Mouse (Mus musculus): ENCODE data around the gene Pkm.

The Pkm gene

DNA sequence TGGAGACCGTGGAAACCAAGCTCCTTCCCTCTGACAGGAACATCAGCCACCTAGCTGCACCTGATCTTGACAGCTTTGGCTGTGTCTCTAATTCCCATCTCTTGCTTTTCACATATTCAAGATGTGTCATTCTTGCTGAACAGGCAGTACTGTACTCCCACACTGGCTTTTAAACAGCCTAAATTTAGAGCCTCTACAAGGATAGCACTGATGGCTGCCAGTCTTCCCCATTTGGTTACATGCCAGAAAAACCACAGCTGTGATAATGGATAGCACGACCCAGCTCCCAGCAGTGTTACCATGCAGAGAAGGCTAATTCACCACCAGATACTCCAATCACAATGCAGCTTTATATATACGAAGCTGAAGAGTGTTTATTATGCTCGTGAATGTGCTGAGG is 11.1 kb downstream of the Pkm start:
- no peak for DNase-seq

DNA sequence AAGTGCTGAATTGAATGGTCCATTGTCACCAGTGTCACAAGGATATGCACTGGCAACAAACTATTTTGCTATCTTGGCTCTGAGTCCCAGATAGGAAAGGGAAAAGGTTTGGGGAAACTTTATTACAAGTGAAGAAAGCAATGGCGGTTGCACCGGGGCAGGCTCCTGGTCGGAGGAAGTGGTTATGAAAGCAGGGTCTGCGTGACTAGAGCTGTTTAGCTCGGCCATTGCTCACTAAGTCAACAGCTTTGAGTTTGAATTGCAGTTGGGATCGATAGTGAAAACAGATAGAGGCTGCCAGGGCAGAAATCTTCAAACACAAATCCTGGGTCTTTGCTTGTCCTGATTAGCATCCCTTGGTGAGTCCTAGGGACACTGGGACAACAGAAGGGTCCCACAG is 11.7 kb downstream of the Pkm start:
- DNase-seq = no peak

GRCm38 (mm10) chr9:59668473-59668872 is 12.3 kb downstream of the Pkm start:
- DNase-seq = no peak

DNA sequence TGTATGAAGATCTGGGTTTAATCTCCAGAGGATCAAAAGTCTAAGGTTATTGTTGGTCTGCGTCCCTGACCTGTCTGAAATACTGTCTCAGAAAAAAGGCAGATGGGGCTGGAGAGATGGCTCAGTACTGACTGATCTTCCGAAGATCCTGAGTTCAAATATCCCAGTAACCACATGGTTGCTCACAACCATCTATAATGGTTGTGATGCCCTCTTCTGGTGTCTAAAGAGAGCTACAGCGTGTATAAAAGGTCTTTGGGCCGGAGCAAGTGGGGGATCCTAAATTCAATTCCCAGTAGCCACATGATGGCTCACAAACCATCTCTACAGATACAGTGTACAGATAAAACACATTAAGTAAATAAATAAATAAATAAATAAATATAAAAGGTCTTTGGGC is 13.0 kb downstream of the Pkm start:
- DNase-seq = no peak

- no peak for DNase-seq
Measured at GRCm38 (mm10) chr9:59672195-59672894, 16.2 kb downstream of the Pkm start.

DNA sequence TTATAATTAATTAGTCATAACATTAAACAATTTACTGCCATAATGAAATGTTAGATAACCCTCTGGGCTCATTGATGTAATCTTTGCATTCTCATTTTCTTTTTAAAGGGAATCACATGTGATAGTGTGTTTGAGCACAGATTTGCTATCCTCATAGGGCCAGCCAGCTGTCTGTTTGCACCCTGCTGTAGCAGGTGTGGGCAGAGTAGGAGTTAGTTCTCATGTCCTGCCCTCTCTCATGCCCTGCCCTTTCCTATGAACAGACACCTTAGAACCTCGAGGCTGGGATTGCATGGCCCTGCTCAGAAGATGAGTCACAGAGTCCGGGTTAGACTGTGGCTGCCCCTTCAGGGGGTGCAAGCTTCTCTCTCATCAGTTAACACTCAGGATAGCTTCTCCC is 17.3 kb downstream of the Pkm start:
- no peak for DNase-seq

GRCm38 (mm10) chr9:59675598-59675997 is 19.4 kb downstream of the Pkm start:
- no peak for DNase-seq

DNA sequence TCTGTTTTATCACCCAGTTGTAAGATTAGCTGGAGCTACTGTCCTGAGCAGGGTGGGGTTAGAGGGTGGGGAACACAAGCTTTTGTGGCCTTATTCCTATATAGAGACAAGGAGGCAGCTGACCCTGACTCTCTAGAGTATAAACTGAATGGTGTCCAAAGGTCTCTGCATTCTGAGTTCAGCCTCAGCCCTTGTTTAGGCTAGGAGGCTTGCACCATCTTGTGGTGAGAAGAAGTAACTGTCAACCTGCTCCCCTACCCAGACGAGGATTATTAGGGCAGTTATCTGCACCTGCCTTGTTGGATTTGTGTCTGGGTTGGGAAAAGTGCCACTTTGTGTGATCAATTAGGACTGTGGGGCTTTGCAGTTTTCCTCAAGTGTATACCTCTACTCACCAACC is 22.1 kb downstream of the Pkm start:
- no peak for DNase-seq

- peak; percentile 81 for DNase-seq
Measured at GRCm38 (mm10) chr9:59679678-59680533, 23.7 kb downstream of the Pkm start, which contains the start of gene Gramd2. TSS of gene Gramd2 (plus strand) at chr9:59680144.

DNA sequence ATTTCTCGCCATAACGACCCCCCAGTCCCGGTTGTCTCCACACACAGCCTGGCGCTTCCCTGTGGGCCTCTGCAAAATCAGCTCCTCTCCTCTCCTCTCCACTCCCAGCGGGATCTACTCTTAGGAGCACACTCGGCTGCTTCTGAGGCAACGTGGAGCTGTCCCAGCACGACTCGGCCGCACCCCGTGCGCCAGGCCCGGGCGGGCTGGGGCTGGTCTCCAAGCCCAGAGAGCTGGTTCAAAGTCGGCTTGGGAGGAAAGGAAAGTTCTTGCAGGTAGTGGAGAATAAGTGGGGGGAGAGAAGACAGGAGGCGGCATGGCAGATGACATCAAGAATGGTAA is 24.3 kb downstream of the Pkm start:
- no peak for DNase-seq

GRCm38 (mm10) chr9:59684020-59684419 is 27.9 kb downstream of the Pkm start:
- DNase-seq = no peak

DNA sequence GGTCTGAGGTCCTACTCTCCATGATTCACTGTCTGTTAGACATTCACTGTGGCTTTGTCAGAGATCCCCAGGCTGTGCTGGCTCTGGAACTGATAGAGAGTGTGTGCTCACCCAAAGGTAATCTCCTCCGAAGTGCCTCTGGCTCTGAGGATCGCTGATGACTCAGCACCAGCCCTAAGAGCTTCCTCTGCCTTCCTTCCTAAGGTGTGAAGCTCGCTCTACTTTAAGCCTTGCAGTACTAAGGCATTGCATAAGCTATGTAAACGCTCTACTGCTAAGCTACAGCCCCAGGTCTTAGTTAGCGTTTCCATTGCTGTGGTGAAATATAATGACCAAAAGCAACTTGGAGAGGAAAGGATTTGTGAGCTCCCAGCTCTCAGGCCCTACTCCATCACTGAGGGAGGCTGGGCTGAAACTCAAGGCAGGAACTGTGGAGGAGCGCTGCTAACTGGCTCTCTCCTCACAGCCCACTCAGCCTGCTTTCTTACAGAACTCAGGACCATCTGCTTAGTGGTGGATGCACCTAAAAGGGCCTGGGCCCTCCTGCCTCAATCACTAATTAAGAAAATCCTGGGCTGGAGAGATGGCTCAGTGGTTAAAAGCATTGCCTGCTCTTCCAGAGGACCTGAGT is 31.4 kb downstream of the Pkm start:
- peak; percentile 75 for DNase-seq

DNA sequence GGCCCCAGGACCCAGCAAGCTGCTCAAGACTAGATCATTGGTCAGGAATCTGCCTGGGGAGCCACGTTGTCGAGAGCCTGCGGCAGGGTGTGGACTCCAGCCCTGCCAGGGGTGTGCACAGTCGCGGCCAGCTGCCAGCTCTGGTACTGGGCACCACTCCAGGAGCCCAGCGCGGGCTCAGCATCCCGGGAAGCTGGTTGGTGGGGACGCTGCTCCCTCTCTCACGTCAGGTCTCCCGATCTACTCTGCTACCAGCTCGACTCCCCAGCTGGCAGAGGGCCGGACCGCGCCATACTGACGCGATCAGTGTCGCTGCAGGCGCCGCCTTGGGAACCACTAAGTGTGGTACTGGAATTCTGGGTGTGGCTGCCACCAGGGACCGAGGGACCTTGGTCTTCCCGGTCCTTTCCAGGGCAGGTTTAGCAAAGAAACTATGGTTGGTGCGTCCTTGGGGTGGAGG is 35.5 kb downstream of the Pkm start:
- peak; percentile 88 for DNase-seq

DNA sequence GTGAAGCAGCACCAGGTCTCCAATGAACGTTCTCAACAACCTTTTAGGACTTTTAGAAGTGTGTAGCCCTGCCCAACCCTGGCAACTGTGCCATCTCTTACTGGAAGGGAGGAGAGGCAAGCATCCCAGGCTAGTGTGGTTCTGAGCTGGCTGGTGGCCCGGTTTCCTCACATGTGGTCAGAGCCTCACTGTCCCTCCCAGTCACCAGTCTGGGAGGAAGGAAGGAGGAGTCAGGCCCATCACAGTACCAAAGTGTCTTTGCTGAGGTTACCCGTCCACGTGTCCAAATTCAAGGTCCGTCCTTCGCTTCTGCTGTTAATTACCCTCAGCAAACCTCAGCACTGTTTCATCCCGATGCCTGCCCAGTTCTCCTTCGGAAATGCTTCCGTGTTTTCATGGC is 36.0 kb downstream of the Pkm start:
- peak; percentile 56 for DNase-seq

DNA sequence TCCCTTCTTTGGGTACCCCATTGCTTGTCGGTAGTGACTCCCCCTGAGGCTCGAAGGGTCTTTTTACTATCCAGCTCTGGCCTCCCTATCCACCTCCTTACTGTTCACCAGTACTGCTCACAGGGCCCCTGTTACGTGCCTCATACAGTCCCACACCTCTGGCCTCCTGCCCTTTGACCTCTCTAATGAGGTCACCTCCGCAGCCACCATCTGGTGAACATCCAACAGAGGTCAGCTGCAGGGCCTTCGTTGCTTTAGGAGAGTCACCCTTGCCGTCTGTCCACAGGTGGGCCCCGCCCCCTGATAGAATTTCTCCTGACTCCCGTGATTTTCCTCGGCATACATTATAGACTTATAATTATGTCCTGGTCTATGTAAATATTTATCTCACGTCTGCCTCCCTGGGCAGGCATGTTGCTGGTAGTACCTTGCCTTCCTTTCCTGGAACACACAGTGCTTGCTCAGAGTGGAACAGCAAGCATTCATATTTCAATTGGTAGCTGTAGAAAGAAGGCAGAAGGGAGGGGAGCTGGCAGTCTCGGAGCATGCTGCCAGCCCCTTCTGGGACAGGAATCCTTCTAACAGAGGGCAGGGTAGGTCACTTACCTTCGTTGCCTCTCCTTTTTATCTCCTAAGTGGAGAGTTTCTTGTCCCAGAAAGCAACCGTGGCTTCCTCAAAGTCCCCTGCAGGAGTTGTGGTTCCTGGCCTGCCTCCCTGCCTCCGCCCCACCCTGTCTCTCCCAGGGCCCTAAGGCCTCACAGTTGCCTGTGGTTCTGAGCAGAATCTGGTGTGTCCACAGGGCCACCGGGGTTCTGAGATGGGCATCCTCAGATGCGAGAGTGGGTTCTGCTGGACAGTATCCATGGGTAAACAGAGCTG is 38.6 kb downstream of the Pkm start:
- DNase-seq = no peak

DNA sequence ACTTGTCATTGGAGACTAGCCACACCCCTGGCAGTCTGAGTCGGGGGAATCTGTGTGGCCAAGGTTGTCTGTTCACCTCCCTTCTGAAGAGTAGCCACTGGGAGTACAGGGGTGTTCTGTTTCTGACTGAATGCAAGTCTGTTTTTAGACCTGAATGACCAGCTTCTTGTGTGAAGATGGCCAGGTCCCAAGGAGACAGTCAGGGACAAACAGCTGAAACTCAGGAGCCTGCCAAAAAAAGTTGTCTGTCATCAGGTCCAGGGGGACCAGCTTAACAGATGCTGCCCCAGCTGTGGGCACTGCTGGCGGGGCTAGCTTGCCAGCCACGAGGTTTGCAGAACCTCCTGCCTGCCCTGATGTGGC is 39.3 kb downstream of the Pkm start:
- DNase-seq = no peak

DNA sequence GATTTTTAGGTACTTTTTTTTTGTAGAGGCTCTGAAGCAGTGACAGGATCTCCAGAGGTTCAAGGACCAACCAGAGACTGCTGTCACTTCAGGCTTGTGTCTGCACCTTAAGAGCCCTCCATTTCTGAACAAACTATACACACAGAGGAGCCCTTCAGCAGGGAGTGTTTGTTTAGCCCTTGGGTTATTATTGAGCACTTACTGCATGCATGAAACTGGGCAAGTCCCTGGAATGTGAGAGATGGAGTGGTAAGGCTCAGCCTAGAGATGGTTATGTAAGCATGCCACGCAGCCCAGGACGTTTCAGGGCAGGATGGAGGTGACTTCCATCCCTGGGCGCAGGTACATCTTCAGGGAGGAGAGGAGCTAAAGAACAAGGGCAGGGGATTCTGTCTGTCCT is 40.2 kb downstream of the Pkm start:
- no peak for DNase-seq

DNA sequence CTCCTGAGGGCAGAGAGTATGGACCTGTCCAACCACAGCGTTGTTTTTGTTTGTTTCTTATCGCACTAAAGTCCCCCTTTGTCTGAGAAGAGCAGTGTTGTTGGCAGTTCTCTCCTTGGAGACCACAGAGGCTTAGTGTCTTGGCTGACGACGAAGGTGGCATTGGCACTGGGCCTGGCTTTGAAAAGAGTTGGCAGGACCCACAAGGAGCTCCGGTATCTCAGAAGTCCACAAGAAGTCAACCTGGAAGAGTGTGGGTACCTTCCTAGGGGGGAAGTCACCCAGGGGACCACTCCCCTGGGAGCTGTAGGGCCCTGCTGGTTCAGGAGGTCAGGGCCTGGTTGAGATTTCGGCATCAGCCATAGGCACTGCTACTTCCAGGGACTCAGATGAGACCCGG is 44.9 kb downstream of the Pkm start:
- DNase-seq = no peak

DNA sequence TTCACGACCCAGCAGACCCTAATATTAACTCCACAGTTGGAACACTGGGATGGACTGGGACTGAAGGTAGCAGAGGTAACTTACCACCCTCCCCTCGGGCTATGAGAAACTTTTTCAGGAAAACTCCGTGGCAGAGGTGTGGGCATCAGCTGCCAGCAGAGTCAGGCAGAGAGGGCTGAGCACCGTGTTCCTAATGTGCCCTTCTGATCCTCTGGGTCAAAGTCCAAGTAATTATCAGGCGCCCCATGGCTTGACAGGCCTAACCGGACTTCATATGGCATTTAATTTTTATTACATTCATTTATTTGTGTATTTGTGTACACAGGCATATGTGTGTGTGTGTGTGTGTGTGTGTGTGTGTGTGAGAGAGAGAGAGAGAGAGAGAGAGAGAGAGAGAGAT is 46.9 kb downstream of the Pkm start:
- DNase-seq = no peak

DNA sequence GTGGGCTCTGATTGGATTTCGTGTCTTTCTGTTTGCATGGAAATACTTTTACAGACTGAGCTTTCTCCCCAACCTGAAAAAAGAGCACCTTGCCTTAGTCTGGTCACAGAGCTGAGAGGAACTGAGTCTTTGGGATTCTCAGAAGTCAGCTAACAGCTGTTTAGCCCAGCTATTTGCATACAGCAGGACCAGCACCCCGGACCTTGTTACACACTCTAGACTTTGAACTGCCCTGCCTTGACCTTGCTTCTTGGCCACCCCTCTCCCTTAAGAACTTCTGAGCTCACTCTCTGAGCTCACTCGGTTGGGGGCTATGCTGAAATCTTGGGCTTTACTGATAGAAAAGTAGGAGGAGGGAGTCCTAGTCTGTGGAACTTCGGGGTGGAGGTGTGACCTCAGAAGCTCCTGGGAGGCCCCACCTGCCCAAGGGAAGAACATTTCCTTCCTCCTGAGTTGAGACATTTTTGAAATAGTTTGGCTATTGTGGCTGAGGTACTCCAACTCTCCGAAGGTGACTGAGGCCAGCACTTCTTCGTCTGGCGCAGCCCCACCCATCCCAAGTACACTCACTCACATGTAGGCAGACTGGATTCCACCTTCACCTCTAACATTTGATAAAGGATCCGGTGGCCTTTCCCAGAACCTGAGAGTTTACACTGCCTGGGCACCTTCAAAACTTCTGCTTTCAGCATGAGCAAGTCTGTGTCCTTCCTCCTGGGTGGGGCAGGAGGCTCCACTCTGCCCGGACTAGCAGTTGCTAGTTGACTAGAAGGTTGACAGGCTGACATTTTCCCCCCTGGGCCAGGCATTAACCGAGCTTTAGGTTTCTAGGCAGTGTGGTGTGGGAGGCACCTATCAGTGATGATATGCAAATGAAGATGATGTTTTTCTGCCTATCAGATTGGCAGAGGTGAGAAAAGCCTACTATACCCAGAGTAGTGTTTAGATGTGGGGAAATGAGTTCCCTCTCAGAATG is 51.0 kb downstream of the Pkm start:
- DNase-seq = no peak

DNA sequence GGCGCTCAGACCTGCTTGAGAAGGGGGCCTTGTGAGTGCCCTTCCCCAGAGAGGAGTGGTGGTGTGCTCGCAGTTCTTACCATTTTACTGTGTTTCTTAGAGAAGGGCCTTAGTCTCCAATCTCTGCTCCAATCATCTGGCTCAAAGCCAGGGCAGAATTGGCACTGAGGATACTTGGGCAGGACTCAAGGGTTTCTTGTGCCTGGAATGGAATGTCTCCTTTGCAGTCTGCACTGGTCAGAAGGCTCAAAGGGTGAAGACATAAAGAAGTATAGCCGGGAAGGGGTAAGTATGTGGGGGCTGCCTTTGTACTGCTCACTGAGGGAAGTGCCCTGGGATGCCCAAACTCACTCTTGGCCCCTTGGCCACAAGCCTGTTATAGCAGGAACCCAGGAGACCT is 53.1 kb downstream of the Pkm start:
- no peak for DNase-seq

Data from right cerebral cortex, postnatal 25 days (tissue).